Mouse (Mus musculus) ovary, adult 2 months (tissue): ENCODE data around the gene Hoxd11. TPM values are rescaled to one million over a fixed set of nuclear protein-coding genes. Genes with fewer than 3 reads are reported as not detected.

Experiments used
- polyA plus RNA-seq: library from polyadenylated mRNA; depleted of rRNA; stranded (reverse); fragments of >200 nt; gene quantifications from 2 replicates; pipeline ENCODE4 v1.2.3, GENCODE M21; 2012; rRNA removed

Gene Hoxd11
- 5.3 and 8.9 TPM in 2 replicates for polyA plus RNA-seq

DNA sequence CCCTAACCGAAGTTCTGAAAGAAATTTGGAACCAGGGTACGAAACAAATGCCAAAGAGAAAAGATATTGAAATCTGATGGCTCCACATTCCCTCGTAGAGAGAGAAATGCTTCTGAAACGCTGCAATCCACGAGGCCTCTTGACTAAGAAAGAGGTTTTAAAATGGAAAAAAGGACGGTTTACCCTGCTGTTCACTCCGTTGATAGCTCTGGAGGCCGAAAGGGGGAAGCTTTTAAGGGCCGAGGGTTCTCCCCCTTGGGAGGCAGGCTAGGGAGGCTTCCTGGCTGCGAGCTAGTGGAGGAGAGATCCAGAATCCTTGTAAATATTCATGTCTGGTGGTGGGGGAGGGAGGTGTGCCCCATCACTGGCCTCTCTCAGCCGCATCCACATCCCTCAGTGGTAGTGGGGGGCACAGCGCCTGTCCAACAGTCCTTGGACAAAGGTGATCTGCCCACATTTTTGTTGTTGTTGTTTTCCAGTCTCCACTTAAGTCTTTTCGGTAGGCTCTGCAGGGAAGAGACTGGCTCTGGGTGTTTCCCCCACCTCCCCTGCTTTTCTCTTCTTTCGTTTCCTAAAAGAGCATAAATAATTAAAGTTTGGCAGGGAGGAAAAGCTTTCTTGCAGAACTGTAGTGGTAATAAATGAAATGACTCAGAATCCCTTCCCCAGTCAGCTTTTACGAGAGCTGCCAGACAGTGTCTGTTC lies at the start of gene Hoxd11:
Gene Hoxd11 (plus strand): TSS at position 667 of the 705 bp plus-strand sequence.

DNA sequence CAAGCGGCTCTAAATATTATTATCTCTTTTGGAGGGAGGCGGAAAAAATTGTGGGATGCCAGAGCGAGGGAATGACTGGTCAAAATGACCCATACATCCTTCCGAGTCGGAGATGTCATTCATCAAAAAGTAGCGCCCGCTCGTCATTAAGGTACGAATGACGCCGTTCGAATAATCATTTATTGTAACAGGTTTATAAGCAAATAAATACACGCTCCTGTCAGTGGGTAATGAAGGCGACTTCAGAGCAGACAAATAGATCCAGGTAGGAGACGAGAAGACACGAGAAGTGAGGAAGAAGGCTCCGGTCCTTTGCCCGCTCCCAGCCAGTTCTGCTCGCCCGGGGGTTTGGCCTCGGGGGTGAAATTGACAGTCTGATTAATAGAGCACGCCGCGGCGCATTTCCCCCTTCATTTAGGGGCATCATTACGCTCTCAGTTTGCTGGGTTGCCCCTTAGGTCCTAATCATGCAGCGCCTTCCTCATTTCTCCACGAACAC lies 19.8 kb upstream of the Hoxd11 start, which contains the start of gene Evx2:
Gene Evx2 (minus strand): TSS at position 51 of the 499 bp plus-strand sequence.

DNA sequence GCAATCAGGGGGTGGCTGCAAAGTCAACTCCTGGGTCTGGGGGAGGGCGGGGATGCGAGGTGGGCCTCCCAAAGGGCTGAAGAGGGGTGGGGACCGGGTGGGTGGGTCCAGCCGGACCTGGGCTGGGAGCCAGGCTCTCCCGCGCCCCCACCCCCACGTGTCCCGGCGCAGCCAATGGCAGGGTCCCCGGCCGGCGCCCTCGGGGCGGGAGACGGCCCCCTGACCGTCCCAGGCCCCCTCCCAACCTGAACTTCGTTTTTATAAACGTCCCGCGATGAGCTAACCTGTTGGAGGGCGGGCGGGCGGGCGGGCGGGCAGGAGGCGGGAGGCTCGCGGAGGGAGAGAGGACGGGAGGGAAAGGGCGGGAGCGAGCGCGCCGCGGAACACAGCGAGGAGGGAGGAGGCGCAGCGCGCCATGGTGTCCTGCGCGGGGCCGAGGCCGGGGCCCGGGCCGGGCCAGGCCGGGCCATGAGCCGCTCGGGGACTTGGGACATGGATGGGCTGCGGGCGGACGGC lies 11.5 kb upstream of the Hoxd11 start, which contains the start of gene Hoxd13:
Gene Hoxd13 (plus strand): TSS at position 469 of the 516 bp plus-strand sequence.

DNA sequence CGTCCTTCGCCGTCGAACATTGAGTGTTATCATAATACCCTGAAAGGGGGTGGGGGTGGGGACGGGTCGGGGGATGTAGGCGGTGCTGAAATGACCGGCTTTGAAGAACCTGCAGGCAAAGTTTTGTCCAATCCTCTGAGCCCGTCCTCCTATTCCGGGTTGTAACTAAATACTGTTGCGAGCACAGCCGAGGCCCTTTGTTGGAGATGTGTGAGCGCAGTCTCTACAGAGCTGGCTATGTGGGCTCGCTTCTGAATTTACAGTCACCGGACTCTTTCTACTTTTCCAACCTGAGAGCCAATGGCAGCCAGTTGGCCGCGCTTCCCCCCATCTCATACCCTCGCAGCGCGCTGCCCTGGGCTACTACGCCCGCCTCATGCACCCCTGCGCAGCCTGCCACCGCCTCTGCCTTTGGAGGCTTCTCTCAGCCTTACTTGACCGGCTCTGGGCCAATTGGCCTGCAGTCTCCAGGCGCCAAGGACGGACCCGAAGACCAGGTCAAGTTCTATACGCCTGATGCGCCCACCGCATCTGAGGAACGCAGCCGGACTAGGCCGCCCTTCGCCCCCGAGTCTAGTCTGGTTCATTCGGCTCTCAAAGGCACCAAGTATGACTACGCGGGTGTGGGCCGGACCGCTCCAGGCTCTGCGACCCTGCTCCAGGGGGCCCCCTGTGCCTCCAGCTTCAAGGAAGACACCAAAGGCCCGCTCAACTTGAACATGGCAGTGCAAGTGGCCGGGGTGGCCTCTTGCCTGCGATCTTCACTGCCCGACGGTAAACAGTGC lies 4.3 kb upstream of the Hoxd11 start, which contains the start of gene Hoxd12:
Gene Hoxd12 (plus strand): TSS at position 133 of the 785 bp plus-strand sequence.

DNA sequence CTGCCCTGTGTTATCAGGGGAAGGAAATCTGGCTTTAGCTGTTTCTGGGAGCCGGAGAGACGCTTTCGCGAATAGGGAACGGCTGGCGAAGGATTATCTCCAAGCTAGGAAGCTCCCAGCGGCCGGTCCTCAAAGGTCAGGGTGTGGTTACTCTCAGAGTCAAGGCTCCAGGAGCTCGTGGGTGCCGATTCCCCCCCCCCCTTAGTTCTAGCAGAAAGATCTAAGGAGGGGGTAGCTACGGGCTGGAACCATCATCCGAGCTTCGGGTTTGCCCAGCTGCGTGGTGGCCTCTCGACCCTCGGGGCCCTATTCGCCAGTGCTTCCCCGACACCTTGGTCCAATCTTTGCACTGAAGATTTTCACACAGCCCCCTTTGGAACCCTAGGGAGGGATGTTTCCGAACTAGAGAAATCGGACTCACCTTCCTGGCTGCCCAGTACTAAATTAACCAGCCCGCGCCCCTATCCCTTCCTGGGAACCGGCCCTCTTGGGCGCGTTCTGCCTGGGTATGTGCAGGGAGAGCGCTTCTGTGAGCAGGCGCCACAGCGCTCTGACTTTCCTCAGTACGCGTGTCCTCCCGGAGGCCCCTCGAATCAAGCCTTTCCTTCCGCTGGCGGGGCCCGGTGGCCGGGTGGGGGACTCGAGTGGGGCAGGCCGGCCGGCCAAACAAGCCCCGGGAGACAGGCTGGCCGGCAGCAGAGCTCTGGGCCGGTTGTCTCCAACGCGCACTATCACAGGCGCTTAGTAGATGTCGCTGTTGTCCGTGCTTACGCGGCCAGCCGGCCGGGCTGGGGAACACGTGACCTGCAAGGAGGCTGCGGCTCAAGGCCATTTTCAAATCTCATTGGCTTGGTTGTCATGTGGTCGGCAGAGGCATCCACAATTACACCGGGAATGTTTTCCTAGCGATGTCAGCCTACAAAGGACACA lies 11.9 kb downstream of the Hoxd11 start, which contains the start of gene Hoxd10:
Gene Hoxd10 (plus strand): TSS at position 903 of the 930 bp plus-strand sequence.

DNA sequence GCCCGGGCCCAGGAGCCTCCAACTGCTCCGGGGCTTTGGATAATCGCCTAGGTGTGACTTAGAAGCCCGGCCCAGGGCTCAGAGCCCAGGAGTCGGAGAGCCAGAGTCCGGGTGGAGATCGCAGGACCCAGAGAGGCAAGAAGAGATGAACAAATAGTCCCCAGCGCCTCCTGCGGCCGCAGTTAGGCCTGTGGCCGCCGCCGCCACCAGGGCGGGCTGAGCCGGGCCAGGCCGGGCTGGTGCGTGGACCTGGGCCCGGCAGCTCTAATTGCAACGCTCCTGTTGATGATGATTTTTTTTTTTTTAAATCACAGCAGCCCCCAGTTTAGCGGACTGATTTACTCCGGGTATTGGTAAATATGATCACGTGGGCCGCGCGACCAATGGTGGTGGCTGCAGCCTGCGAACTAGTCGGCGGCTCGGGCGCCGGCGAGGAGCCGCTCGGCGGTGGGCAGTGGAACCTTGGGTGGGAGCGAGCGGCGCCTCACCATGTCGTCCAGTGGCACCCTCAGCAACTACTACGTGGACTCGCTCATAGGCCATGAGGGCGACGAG lies 18.3 kb downstream of the Hoxd11 start, which contains the start of gene Hoxd9:
Gene Hoxd9 (plus strand): TSS at position 161 of the 555 bp plus-strand sequence.

DNA sequence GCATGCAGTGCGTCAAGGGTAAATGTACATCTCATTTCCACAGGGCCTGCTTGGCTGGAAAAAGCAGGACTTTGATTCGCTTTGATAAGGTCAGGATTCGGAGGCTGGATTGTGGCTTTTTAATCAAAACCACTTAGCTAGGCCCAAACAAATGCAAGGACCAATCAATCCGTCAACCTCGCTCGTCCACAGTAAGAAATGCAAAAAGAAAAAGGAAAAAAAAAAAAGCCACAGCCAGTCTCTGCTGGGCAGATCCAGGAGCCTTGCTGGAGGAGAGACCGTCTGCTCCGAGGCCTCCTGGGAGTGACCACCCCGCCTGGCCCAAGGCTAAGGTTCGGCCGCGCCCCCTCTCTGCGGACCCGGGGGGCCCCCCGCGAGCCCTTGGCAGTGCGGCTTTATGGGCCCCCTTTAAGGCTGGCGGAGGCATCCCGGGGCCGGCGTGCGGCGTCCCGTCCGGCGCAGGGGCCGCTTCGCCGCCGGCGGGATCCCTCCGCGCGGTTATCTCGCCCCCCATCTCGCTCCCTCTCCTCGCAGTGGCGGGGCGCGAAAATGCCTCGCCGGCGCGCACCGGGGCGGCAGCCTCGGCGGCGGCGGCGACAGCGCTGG lies 25.1 kb downstream of the Hoxd11 start, which contains the start of gene Hoxd8:
Gene Hoxd8 (plus strand): TSS at position 223 of the 606 bp plus-strand sequence.

DNA sequence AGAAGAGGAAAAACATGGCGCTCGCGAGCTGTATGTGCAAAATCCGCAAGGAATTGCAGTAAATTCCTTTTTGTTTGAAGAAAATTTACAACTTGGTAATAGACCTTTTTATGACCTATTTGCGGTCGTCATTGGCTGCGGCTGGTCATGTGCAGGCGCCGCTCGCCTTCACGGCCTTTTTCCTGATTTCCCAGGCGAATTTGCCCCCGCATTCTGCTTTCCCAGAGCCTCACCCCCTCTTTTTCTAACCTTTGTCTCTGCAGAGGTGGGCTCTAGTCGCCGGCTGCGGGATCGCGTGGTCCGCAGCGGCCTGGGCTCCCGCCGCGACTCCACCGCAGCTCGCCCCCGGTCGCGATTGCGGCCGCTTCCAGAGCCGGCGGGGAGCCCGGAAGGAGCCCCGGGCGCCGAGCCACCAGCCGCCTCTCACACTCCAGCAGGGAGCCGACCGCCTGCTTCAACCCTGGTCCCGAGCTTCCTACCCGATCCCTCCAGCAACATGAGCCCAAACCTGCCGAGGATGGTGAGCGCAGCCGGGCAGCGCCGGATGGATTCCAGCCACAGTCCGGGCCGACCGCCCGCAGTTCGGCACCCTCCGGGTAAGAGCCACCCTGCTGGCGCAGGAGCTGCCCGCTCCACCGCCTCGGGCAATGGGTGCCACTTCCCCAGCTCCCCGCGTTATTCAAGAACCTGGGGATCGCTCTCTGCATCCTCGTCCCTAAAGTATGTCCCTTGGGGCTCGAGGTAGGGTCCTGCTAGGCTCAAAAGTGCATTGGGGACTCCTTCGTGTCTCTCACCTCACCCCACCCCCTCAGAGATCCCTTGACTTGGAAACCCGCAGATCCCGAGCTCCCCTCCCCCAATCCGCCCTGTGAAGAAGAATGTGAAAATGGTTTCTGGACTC lies 32.6 kb downstream of the Hoxd11 start, which contains the start of the genes Hoxd3 and Hoxd4:
Gene Hoxd3 (plus strand): TSS at position 207 of the 901 bp plus-strand sequence.
Gene Hoxd4 (plus strand): TSS at position 209 of the 901 bp plus-strand sequence.

DNA sequence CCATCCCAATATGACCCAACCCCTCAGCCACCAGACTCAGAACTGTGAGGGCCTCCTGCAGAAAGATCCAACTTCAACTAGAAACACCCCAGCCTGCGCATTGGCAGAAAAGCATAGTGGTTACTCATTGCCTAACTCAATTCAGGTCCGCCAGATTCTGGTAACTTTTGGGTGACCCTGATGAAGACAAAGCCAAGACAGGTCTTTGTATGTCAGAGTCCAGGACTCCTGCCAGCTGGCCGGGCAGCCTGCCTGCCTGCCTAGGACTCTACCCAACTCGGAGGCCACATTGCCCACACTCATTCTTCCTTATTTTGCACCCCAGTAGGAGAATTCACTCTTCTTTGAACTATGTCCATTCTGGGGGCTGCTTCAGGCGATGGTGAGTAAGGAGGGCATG lies 47.2 kb downstream of the Hoxd11 start, which contains the start of gene Gm28230:
Gene Gm28230 (plus strand): TSS at position 178 of the 400 bp plus-strand sequence.

Other genes starting within 250 kb of the Hoxd11 start
- 3.1 and 4.2 TPM in 2 replicates for gene Lnpk, start 100.1 kb upstream of the Hoxd11 start, polyA plus RNA-seq
- gene Evx2, start 20.0 kb upstream of the Hoxd11 start, polyA plus RNA-seq = 0.09 TPM in 1 of 2 replicates, not detected in the other
- not detected in 2 replicates for gene Hoxd13, start 11.2 kb upstream of the Hoxd11 start, polyA plus RNA-seq
- not detected in 2 replicates for gene Hoxd12, start 4.5 kb upstream of the Hoxd11 start, polyA plus RNA-seq
- gene Hoxd10, start 12.4 kb downstream of the Hoxd11 start, polyA plus RNA-seq = 2.6 and 4.0 TPM in 2 replicates
- gene Hoxd9, start 18.2 kb downstream of the Hoxd11 start, polyA plus RNA-seq = 36.3 and 61.8 TPM in 2 replicates
- gene Hoxd8, start 25.1 kb downstream of the Hoxd11 start, polyA plus RNA-seq = 53.7 and 57.4 TPM in 2 replicates
- gene Hoxd3, start 32.4 kb downstream of the Hoxd11 start, polyA plus RNA-seq = 33.7 and 35.8 TPM in 2 replicates
- 64.9 and 92.3 TPM in 2 replicates for gene Hoxd4, start 32.4 kb downstream of the Hoxd11 start, polyA plus RNA-seq
- gene Gm28230, start 47.2 kb downstream of the Hoxd11 start, polyA plus RNA-seq = 5.1 and 7.9 TPM in 2 replicates
- gene Hoxd1, start 83.4 kb downstream of the Hoxd11 start, polyA plus RNA-seq = not detected in 2 replicates
- 58.5 and 107 TPM in 2 replicates for gene Mtx2, start 146.2 kb downstream of the Hoxd11 start, polyA plus RNA-seq